Mouse (Mus musculus): ENCODE measurements around the gene Fam227b. TPM values are rescaled to one million over a fixed set of nuclear protein-coding genes. Genes with fewer than 3 reads are reported as not detected.

Fam227b gene
- polyA plus RNA-seq, 1 experiment from 2014 or later, result not detected

DNA sequence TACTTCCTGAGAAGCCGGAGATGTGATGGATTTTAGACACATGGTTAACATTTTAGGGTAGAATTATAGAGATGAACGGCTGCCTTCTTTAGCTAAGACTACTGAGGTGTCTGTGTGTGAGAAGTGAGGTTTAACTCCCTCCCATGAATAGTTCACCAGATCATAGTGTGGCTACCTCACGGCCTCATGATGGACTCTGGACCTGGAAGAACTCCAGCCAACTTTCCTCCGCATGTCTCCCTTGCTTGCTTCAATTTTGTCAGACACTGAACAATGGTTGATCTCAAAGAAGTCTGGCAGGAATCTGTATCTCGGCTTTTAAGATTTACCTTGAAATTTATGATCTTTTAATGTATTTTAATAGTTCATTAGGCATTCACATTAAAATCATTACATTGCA, 106.2 kb downstream of the Fam227b start:
- no peak overlapping the region for H3K4me3 ChIP-seq
- no peak overlapping the region for H3K27ac ChIP-seq
- no peaks in the 10 kb centered on the region for H3K36me3 ChIP-seq
- H3K9me3 ChIP-seq, result no peaks in the 10 kb centered on the region
- no peaks in the 10 kb centered on the region for H3K27me3 ChIP-seq (ENCODE audit: insufficient read depth, poor library complexity, severe bottlenecking)
- H3K4me1 ChIP-seq (replicated peaks), result peaks cover 17% of the 10 kb centered on the region
- WGBS, result 92% methylated on average over 5 of the region's 5 CpGs
- no peak for DNase-seq (ENCODE audit: low spot score)

DNA sequence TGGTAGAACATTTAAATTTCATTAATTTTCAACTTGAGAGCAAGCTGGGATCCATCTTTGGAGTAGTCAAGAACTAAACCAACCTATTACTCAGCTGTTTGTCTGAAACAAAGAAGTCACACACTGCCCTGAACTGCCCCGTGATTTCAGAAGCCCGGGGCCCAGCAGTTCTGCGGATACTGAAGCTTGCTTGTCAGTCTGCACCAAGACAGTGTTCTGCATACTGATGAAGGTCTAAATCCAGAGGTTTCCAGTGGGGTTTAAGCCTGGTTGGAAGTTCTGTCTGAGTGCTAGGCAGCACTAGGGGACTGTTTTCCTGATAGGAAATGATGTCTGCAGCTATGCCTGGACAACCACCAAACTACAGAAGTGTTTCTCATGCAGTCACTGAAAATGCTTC, 109.1 kb downstream of the Fam227b start:
- no peak overlapping the region for H3K4me3 ChIP-seq
- WGBS, result 53% methylated on average over 3 of the region's 3 CpGs
- no peaks in the 10 kb centered on the region for H3K36me3 ChIP-seq
- H3K4me1 ChIP-seq (replicated peaks), result peaks cover 25% of the 10 kb centered on the region
- no peaks in the 10 kb centered on the region for H3K27me3 ChIP-seq (ENCODE audit: insufficient read depth, poor library complexity, severe bottlenecking)
- no peaks in the 10 kb centered on the region for H3K9me3 ChIP-seq
- DNase-seq (ENCODE audit: low spot score), result no peak
- no peak overlapping the region for H3K27ac ChIP-seq

DNA sequence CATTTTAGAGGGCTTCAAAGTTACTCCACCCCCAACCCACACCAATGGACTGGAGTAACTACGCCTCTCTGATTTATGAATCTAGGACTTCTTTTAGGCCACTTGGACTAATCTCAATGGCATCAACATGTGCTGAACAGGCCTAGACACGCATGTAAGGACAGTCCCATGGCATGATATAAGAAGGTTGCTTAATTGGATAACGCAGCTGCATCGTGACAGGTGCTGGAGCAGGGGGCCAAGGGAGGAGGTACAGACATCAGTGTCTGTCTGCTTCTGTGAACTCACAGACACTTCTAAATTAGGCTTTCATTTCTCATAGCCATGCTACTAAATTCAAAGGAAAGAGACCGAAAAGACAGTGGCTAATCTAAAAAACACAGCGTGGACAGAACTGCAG, 110.6 kb downstream of the Fam227b start:
- no peak for DNase-seq (ENCODE audit: low spot score)
- 90% methylated on average over 6 of the region's 6 CpGs for WGBS

DNA sequence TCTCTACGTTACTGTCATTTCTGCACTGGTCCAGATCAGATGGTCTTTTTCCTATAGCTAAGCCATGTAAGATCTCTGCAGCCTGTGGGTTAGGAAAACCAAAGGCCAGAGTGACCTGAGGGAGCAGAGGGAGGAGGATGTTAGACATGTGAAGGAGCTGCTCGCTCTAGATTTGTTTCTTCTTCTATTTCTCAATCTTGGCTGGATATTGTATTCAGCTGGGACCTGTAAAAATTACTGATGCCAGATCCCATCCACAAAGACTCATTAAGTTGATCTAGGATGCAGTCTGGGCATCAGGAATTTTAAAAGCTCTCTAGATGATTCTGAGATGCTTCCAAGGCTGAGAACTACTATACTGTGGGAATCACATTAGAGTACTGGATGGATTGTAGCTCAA, 111.2 kb downstream of the Fam227b start:
- Histone ChIP-seq H3K4me1 (replicated peaks) (peaks cover 25% of the 10 kb centered on the region), H3K36me3 (no peaks in the 10 kb centered on the region), H3K27ac (no peak overlapping the region), H3K27me3 (ENCODE audit: insufficient read depth, poor library complexity, severe bottlenecking) (no peaks in the 10 kb centered on the region), H3K4me3 (no peak overlapping the region), H3K9me3 (no peaks in the 10 kb centered on the region)
- no peak for DNase-seq (ENCODE audit: low spot score)
- WGBS, result 86% methylated on average over 2 of the region's 2 CpGs

More for the DNA sequence above, 110.6 kb downstream of the Fam227b start:
- no peaks in the 10 kb centered on the region for H3K36me3 ChIP-seq
- H3K27me3 ChIP-seq (ENCODE audit: insufficient read depth, poor library complexity, severe bottlenecking), result no peaks in the 10 kb centered on the region
- H3K4me3 ChIP-seq, result no peak overlapping the region
- no peak overlapping the region for H3K27ac ChIP-seq
- no peaks in the 10 kb centered on the region for H3K9me3 ChIP-seq
- H3K4me1 ChIP-seq (replicated peaks), result peaks cover 25% of the 10 kb centered on the region

DNA sequence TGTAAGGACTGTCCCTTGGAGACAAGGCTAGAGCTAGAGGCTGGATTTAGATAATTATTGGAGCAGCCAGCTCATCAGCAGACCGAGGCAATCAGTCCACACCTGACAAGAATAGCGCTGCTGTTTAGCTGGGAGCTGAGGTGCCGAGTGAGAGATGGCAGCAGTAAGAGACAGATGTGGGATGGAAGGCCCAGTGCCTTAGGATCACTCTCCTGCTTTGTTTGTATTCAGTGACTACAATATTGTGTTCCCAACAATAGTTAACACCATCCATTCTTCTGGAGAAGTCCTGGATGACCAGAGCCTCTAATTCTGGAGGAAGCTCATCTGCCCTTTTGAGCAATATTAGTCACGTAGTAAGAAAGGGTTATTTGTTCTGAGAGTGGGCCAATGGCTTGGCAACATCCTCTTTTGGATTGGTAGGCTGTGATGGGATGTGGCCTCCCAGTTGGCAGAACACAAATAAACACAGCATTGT, 112.4 kb downstream of the Fam227b start:
- Histone ChIP-seq H3K9me3 (no peaks in the 10 kb centered on the region), H3K27me3 (ENCODE audit: insufficient read depth, poor library complexity, severe bottlenecking) (no peaks in the 10 kb centered on the region), H3K4me3 (no peak overlapping the region), H3K4me1 (replicated peaks) (peaks cover 22% of the 10 kb centered on the region), H3K27ac (no peak overlapping the region), H3K36me3 (no peaks in the 10 kb centered on the region)
- no peak for DNase-seq (ENCODE audit: low spot score)
- WGBS, result 72% methylated on average over 4 of the region's 4 CpGs

DNA sequence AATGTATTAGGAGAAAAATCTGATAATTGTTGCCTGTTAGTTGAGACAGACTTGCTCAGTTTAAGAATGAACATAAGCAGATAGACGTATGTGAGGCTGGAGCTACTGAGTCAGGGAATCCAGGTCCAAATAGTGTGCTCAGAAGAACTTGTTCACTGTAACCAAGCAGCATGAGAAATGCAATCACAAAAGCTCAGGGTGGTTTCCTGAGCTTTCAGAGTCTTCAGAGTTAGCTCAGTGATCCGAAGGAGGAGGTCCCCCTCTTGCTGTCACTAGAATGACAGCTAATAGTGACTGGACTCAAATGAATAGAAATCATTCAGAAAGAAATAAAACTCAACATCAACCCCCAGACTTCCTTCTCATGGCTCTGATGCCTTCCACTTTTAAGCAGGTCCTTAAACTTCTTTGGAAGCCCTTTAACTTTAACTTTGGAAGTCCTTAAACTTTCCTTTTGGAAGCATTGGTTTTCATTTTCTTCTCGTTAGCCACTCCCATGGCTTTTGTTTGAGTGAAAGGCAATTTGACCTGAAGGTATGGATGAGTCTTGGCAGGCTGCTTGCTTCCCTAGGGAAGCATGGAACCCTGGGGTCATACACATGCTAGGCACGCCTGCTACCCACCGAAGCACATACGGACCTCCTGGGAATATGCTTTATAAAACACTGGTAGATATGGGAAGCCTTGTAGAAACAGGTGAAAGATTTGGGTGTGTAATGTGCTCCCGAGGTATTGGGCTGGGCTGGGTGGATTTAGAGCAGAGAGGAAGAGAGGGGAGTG, 113.4 kb downstream of the Fam227b start:
- 52% methylated on average over 7 of the region's 7 CpGs for WGBS
- Histone ChIP-seq H3K4me3 (no peak overlapping the region), H3K4me1 (replicated peaks) (peaks cover 13% of the 10 kb centered on the region), H3K36me3 (no peaks in the 10 kb centered on the region), H3K27ac (no peak overlapping the region), H3K9me3 (no peaks in the 10 kb centered on the region), H3K27me3 (ENCODE audit: insufficient read depth, poor library complexity, severe bottlenecking) (no peaks in the 10 kb centered on the region)
- DNase-seq (ENCODE audit: low spot score), result no peak

DNA sequence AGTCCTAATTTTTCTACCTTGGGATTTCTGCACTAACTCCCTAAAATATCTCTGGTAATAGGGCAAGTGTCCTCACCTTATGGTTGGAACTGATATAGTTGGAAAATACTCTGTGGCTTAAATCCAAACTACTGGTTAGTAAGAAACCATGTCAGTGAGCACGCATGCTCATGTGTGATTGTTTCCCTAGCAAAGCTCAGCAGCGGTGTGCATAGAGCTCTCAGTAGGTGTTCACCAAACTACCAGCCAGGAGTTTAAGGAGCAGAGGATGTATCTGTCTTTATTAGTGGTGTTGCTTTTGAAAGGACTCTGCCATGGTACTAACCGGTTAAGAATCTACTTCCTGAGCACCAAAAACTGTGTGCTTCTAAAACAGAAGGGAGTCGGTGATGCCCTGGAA, 115.7 kb downstream of the Fam227b start:
- H3K27me3 ChIP-seq (ENCODE audit: insufficient read depth, poor library complexity, severe bottlenecking), result no peaks in the 10 kb centered on the region
- peaks cover 8% of the 10 kb centered on the region; the same call in 1 of the 2 replicates for H3K4me1 ChIP-seq (replicated peaks)
- WGBS, result 92% methylated on average over 4 of the region's 4 CpGs
- no peak for DNase-seq (ENCODE audit: low spot score)
- H3K36me3 ChIP-seq, result no peaks in the 10 kb centered on the region
- no peak overlapping the region for H3K4me3 ChIP-seq
- no peaks in the 10 kb centered on the region for H3K9me3 ChIP-seq
- no peak overlapping the region for H3K27ac ChIP-seq

DNA sequence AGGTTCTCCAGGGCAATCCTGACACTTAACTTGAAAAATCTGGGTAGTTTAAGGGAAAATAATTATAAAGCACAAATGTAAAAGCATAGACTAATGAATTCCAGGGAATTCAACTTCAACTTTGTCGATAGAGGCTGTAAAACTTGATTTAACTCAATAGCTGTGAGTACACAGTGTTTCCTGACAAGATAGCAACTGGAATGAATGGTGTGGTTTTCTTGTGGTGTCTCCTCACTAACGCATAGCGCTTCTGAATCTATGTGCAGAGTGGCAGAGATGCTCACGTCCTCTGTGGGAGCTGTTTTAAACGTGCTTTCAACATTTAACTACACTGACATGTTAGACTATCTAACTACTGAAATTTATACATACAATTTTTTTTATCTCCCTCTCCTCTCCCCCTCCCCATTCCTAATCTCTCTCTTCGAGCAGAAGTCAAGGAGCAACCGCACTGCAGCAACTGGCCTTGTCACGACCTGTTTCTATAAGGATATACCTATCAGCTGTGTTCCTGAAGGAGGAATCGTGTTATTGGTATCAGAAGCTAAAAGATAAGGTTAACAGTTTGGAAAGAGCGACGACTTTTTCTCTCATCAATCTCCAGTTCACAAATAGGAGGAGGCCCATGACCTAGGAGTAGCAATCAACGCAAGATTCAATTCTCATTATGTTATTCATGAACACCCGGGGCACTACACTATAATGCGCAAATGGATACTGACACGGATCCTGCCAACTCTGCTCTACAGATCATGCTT, 116.6 kb downstream of the Fam227b start:
- Histone ChIP-seq H3K36me3 (no peaks in the 10 kb centered on the region), H3K4me3 (no peak overlapping the region), H3K27me3 (ENCODE audit: insufficient read depth, poor library complexity, severe bottlenecking) (no peaks in the 10 kb centered on the region), H3K27ac (no peak overlapping the region), H3K9me3 (no peaks in the 10 kb centered on the region), H3K4me1 (replicated peaks) (peaks cover 8% of the 10 kb centered on the region; the same call in 1 of the 2 replicates)
- no peak for DNase-seq (ENCODE audit: low spot score)
- 87% methylated on average over 15 of the region's 15 CpGs for WGBS

DNA sequence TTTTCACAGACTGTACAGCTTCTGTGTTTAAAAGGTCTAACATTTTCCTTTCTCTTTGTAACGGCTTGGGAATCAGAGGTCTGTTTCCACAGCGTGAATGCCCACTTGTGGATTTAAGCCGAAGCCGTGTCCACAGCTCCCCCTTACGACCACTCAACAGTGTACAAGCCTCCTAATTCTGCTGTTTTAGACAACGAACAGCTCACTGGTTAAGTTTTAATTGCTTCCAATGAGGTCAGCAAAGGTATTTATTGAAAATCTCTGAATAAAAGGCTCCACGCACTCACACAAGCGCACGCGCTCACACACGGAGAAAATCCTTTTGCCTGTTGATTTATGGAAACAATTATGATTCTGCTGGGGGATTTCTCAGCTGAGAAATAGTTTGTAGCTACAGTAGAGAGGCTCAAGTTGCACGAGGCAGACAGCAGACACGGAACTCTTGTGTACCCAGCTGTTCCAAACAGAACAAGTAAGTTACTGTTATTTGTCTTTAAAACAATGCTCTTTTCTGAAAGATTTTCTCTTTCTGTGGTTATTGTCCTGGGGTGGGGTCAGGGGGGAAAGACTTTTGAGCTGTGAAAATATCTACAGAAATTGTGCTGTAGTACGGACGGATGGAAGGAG, 117.3 kb downstream of the Fam227b start, which contains the start of gene Fgf7:
Gene Fgf7, plus strand, starts transcription at position 280 of the 627 bp plus-strand sequence.
- no peak within 1 kb of the TSS for H3K4me3 ChIP-seq
- H3K9me3 ChIP-seq, result no peaks in the 10 kb centered on the region
- DNase-seq (ENCODE audit: low spot score), result no peak
- no peak within 1 kb of the TSS for H3K27ac ChIP-seq
- H3K36me3 ChIP-seq, result no peaks in the 10 kb centered on the region
- peaks cover 8% of the 10 kb centered on the region; the same call in 1 of the 2 replicates for H3K4me1 ChIP-seq (replicated peaks)
- no peaks in the 10 kb centered on the region for H3K27me3 ChIP-seq (ENCODE audit: insufficient read depth, poor library complexity, severe bottlenecking)
- WGBS, result 71% methylated on average over 15 of the region's 15 CpGs

DNA sequence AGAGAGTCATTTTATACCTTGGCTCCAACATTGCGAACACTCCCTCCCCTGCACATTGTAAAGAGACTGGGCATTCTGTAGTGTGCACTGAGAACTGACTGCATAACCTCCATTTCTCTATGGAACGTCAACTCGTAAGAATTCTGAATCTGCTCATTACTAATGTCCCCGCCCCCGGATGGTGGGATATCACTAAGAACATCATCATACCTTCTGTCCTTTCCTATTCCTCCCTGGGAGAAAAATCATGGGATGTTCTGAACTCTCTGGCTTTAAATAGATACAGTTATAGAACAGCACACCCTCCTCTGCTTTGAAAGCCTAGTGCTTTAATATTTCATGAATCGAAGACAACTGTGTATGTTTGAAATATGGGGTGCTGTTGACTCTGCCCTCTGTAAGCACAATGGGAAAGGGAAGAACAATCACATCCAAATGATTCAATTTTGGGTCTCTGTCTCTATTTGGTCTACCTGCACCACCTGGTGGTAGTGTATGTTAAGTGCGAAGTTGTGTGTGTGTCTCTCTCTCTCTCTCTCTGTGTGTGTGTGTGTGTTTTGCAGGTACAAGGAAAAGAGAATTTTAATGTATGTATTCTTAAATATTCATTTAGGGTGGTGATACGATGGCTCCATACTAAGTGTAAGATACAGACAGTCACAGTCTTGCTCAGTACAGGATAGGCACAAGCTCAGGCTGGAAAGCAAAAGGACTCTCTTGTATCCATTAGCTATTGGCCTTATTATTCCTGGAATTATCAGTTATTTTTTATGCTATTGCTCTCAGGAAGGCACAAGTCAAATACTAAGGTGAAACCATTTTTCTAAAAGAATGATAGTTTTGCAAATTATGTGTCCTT, 118.5 kb downstream of the Fam227b start:
- Histone ChIP-seq H3K9me3 (no peaks in the 10 kb centered on the region), H3K27me3 (ENCODE audit: insufficient read depth, poor library complexity, severe bottlenecking) (no peaks in the 10 kb centered on the region), H3K4me1 (replicated peaks) (peaks cover 4% of the 10 kb centered on the region; the same call in 1 of the 2 replicates), H3K4me3 (no peak overlapping the region), H3K27ac (no peak overlapping the region), H3K36me3 (no peaks in the 10 kb centered on the region)
- 85% methylated on average over 8 of the region's 8 CpGs for WGBS
- DNase-seq (ENCODE audit: low spot score), result no peak

DNA sequence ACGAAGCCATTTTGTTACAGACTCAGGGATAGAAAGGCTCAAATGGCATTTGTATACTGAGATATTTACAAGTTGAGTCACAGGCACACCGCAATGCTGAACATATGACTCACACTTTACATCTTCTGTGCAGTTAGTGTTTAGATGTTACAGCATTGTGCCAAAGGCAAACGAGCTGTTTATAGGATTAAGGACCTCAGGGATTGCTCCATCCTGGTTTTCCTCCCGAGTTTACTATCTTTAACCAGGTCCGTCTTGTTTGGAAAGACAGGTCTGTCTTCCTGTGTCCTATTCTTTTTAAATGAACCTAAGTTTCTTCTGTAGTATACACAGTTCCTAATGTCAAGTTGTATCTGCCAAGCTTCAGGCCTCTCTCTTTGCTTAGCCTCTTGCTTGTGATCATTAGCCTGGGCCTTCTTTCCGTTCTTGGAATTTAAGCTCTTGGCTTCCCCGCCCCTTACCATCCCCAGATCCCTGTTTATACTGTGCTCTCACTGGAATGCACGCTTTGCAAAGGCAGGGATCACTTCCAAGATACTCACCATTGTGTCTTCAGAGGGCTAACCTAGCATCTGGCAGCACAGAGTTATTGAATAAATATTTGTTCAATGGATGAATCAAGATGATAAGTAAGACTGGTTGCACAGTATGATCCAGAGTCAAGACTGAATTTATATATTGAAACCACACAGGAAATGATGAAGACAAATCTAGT, 120.5 kb downstream of the Fam227b start:
- no peak overlapping the region for H3K27ac ChIP-seq
- H3K36me3 ChIP-seq, result no peaks in the 10 kb centered on the region
- no peaks in the 10 kb centered on the region for H3K9me3 ChIP-seq
- WGBS, result 72% methylated on average over 8 of the region's 8 CpGs
- DNase-seq (ENCODE audit: low spot score), result no peak
- no peaks in the 10 kb centered on the region for H3K4me1 ChIP-seq (replicated peaks)
- H3K4me3 ChIP-seq, result no peak overlapping the region
- H3K27me3 ChIP-seq (ENCODE audit: insufficient read depth, poor library complexity, severe bottlenecking), result no peaks in the 10 kb centered on the region

Measured in hindbrain, embryonic 10.5 days (tissue).